Mouse (Mus musculus) intestine, embryonic 15.5 days (tissue): ENCODE measurements around the gene Dtl. TPM values are rescaled to one million over a fixed set of nuclear protein-coding genes. Genes with fewer than 3 reads are reported as not detected.
A peak's percentile ranks its signal among the peaks of the same experiment; 100 is the strongest.

Experiments used
- ATAC-seq: fragments of 200-750 bp; cut with Nextera tagmentation; 2 replicates; pipeline ENCODE4 v1.8.0; 2017; ENCODE audit warnings: moderate TSS enrichment, moderate library complexity
- H3K27ac ChIP-seq: fragments of 300-500 bp; sonication (generic); 2 replicates; pipeline ENCODE4 v1.5.1; 2015; ENCODE audit warnings: mild to moderate bottlenecking, inconsistent platforms
- H3K27me3 ChIP-seq: fragments of 300-500 bp; sonication (generic); replicated peaks from 2 replicates; pipeline ENCODE4 v1.6.1; 2015; ENCODE audit warnings: inconsistent platforms
- H3K36me3 ChIP-seq: fragments of 300-500 bp; sonication (generic); 2 replicates; pipeline ENCODE4 v1.6.1; 2015; ENCODE audit warnings: inconsistent platforms
- H3K4me1 ChIP-seq: fragments of 300-500 bp; sonication (generic); replicated peaks from 2 replicates; pipeline ENCODE4 v1.6.1; 2015; ENCODE audit warnings: inconsistent platforms
- H3K4me2 ChIP-seq: fragments of 300-500 bp; sonication (generic); replicated peaks from 2 replicates; pipeline ENCODE4 v1.6.1; 2015; ENCODE audit warnings: mild to moderate bottlenecking, inconsistent platforms
- H3K4me3 ChIP-seq: fragments of 300-500 bp; sonication (generic); replicated peaks from 2 replicates; pipeline ENCODE4 v1.5.1; 2015; ENCODE audit warnings: inconsistent platforms
- H3K9ac ChIP-seq: fragments of 300-500 bp; sonication (generic); 2 replicates; pipeline ENCODE4 v1.6.1; 2015; ENCODE audit warnings: inconsistent platforms
- H3K9me3 ChIP-seq: fragments of 300-500 bp; sonication (generic); 2 replicates; pipeline ENCODE4 v1.6.1; 2016; ENCODE audit warnings: inconsistent platforms
- WGBS: fragments of 180-500 bp; shearing (Covaris S2); methylation state at CpG from one replicate; pipeline ENCODE4 v1.1.7; 2015; 5-methylcytosine and 5-hydroxymethylcytosine counted together
- polyA plus RNA-seq: library from polyadenylated mRNA; unstranded; fragments of >200 nt; fragmentation: Nextera tagmentation; extraction: Ambion mirVana; gene quantifications from 2 replicates; pipeline ENCODE4 v1.2.1, GENCODE M21; 2015

Dtl gene
- polyA plus RNA-seq = 33.8 and 38.7 TPM in 2 replicates

GRCm38 (mm10) chr1:191575458-191576247 lies at the start of gene Dtl, which contains the start of gene Ints7:
Gene Dtl, minus strand, starts transcription at chr1:191575544.
Gene Ints7, plus strand, starts transcription at chr1:191575636.
- Histone ChIP-seq H3K27ac (peak within 1 kb of the TSS; percentile 95), H3K36me3 (no peaks in the 10 kb centered on the region), H3K4me1 (peaks cover 14% of the 10 kb centered on the region; the same call in 1 of the 2 replicates), H3K9me3 (no peaks in the 10 kb centered on the region), H3K9ac (peak within 1 kb of the TSS; percentile 75), H3K4me3 (peak within 1 kb of the TSS; percentile 91), H3K27me3 (no peaks in the 10 kb centered on the region), H3K4me2 (peak within 1 kb of the TSS; percentile 71)
- peak; percentile 99 for ATAC-seq
- WGBS = under 1% methylated on average over 69 of the region's 70 CpGs

DNA sequence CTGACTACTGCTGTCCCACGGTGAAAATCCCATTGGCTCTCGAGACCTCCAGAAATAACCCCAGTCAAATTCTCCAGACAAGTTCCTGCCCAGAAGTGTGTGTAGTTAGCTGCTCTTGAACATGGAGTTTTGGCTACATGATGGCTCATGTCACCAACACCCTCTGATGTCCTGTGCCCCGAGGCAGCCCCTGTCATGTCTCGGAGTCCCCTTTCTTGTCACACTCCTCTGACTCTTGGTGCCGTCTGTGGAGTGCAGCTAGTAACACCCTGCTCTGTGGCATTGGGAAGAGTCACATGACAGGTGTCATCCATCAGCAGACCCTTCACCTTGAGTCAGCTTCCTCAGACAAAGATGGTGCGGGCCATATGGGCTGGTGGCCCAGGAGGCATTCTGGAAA lies 49.7 kb upstream of the Dtl start:
- Histone ChIP-seq H3K9ac (no peak overlapping the region), H3K27me3 (no peaks in the 10 kb centered on the region), H3K9me3 (no peaks in the 10 kb centered on the region), H3K4me3 (no peak overlapping the region), H3K4me2 (no peak overlapping the region), H3K4me1 (0 out of 2 replicates have a peak, but pooled peaks cover 4% of the 10 kb centered on the region), H3K27ac (no peak overlapping the region), H3K36me3 (peaks cover 11% of the 10 kb centered on the region; the same call in 1 of the 2 replicates)
- WGBS = 68% methylated on average over 6 of the region's 6 CpGs
- no peak for ATAC-seq

- Histone ChIP-seq H3K4me3 (no peak overlapping the region), H3K27me3 (no peaks in the 10 kb centered on the region), H3K27ac (no peak overlapping the region), H3K9ac (no peak overlapping the region), H3K4me1 (0 out of 2 replicates have a peak, but pooled peaks cover 4% of the 10 kb centered on the region), H3K36me3 (peaks cover 15% of the 10 kb centered on the region; the same call in 1 of the 2 replicates), H3K4me2 (no peak overlapping the region), H3K9me3 (no peaks in the 10 kb centered on the region)
- WGBS = 65% methylated on average over 6 of the region's 6 CpGs
- no peak for ATAC-seq
Observed at GRCm38 (mm10) chr1:191624492-191624891, 49.1 kb upstream of the Dtl start.

DNA sequence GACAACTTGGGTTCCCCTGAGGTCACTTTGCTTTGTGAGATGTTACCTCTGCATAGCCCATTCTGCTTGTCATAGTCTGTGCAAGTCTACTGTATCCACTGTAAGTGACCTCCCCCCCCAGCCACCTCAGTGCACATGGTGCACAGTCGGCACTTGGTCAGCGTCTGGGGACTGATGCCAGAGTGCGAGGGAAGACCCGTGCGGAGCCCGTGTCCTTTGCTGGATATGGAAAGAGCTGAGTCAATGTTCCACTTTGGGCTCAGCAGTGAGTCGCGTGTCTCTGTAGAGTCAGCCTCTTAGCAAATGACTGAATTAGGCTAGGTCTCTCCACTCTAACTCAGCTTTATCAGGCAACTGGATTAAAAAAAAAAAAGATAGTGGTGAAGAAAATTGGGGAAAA lies 47.5 kb upstream of the Dtl start:
- no peak overlapping the region for H3K27ac ChIP-seq
- H3K9ac ChIP-seq = no peak overlapping the region
- H3K9me3 ChIP-seq = no peaks in the 10 kb centered on the region
- no peaks in the 10 kb centered on the region for H3K27me3 ChIP-seq
- no peak overlapping the region for H3K4me3 ChIP-seq
- 0 out of 2 replicates have a peak, but pooled peaks cover 4% of the 10 kb centered on the region for H3K4me1 ChIP-seq
- 95% methylated on average over 8 of the region's 8 CpGs for WGBS
- H3K4me2 ChIP-seq = no peak overlapping the region
- peaks cover 24% of the 10 kb centered on the region for H3K36me3 ChIP-seq
- ATAC-seq = no peak

- Histone ChIP-seq H3K4me2 (no peak overlapping the region), H3K4me1 (0 out of 2 replicates have a peak, but pooled peaks cover 4% of the 10 kb centered on the region), H3K27me3 (no peaks in the 10 kb centered on the region), H3K36me3 (peaks cover 37% of the 10 kb centered on the region), H3K27ac (no peak overlapping the region), H3K4me3 (no peak overlapping the region), H3K9me3 (no peaks in the 10 kb centered on the region), H3K9ac (no peak overlapping the region)
- 89% methylated on average over 8 of the region's 8 CpGs for WGBS
- ATAC-seq = no peak
Observed at GRCm38 (mm10) chr1:191621096-191621495, 45.8 kb upstream of the Dtl start.

GRCm38 (mm10) chr1:191618067-191618766 lies 42.9 kb upstream of the Dtl start:
- Histone ChIP-seq H3K4me2 (no peak overlapping the region), H3K9ac (no peak overlapping the region), H3K4me1 (no peaks in the 10 kb centered on the region), H3K36me3 (peaks cover 50% of the 10 kb centered on the region), H3K9me3 (no peaks in the 10 kb centered on the region), H3K4me3 (no peak overlapping the region), H3K27ac (no peak overlapping the region), H3K27me3 (no peaks in the 10 kb centered on the region)
- WGBS = 92% methylated on average over 12 of the region's 12 CpGs
- ATAC-seq = no peak

GRCm38 (mm10) chr1:191617589-191617988 lies 42.2 kb upstream of the Dtl start:
- Histone ChIP-seq H3K27me3 (no peaks in the 10 kb centered on the region), H3K4me1 (no peaks in the 10 kb centered on the region), H3K9me3 (no peaks in the 10 kb centered on the region), H3K4me2 (no peak overlapping the region), H3K9ac (no peak overlapping the region), H3K4me3 (no peak overlapping the region), H3K27ac (no peak overlapping the region), H3K36me3 (peaks cover 56% of the 10 kb centered on the region)
- WGBS = 91% methylated on average over 3 of the region's 3 CpGs
- no peak for ATAC-seq

GRCm38 (mm10) chr1:191616245-191616644 lies 40.9 kb upstream of the Dtl start:
- peaks cover 64% of the 10 kb centered on the region for H3K36me3 ChIP-seq

DNA sequence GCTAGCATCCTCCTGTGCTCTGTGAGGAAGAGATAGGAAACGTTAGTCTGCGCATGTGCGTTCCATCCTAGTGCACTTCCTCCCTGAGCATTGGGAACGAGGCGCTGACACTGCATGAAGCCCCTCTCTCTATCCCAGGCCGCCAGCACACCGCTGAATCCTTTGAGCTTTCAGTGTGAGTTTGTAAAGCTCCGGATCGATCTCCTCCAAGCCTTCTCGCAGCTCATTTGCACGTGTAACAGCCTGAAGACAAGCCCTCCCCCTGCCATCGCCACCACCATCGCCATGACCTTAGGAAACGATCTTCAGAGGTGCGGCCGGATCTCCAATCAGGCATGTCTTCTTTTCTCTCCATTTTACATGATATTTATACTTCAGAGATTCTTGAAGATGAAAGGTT lies 37.5 kb upstream of the Dtl start:
- ATAC-seq = no peak
- H3K4me1 ChIP-seq = no peaks in the 10 kb centered on the region
- no peaks in the 10 kb centered on the region for H3K27me3 ChIP-seq
- H3K27ac ChIP-seq = no peak overlapping the region
- no peaks in the 10 kb centered on the region for H3K9me3 ChIP-seq
- WGBS = 87% methylated on average over 16 of the region's 16 CpGs
- H3K4me2 ChIP-seq = no peak overlapping the region
- peaks cover 56% of the 10 kb centered on the region for H3K36me3 ChIP-seq
- H3K9ac ChIP-seq = no peak overlapping the region
- H3K4me3 ChIP-seq = no peak overlapping the region

More at GRCm38 (mm10) chr1:191616245-191616644, 40.9 kb upstream of the Dtl start:
- Histone ChIP-seq H3K4me3 (no peak overlapping the region), H3K27ac (no peak overlapping the region), H3K9me3 (no peaks in the 10 kb centered on the region), H3K4me2 (no peak overlapping the region), H3K9ac (no peak overlapping the region), H3K27me3 (no peaks in the 10 kb centered on the region), H3K4me1 (no peaks in the 10 kb centered on the region)
- 95% methylated on average over 8 of the region's 8 CpGs for WGBS
- no peak for ATAC-seq

DNA sequence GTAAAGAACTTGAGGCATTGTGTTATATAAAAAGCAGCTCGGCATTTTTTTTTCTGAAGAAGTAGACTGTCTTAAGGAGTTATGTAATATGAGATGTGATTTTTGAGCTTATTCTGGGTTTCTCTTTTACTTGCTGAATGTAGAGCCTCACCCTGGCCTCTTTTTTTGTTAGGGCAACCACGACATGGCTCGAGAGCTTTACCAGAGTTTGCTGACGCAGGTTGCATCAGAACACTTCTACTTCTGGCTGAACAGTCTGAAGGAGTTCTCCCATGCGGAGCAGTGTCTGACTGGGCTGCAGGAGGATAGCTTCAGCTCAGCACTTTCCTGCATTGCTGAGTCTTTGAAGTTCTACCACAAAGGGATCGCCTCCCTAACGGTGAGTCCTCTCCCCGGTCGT lies 36.3 kb upstream of the Dtl start:
- no peak overlapping the region for H3K9ac ChIP-seq
- H3K36me3 ChIP-seq = peaks cover 57% of the 10 kb centered on the region
- no peaks in the 10 kb centered on the region for H3K4me1 ChIP-seq

GRCm38 (mm10) chr1:191610357-191610756 lies 35.0 kb upstream of the Dtl start:
- Histone ChIP-seq H3K9me3 (no peaks in the 10 kb centered on the region), H3K4me3 (no peak overlapping the region), H3K27me3 (no peaks in the 10 kb centered on the region), H3K27ac (no peak overlapping the region), H3K4me2 (no peak overlapping the region), H3K4me1 (no peaks in the 10 kb centered on the region), H3K9ac (no peak overlapping the region), H3K36me3 (peaks cover 52% of the 10 kb centered on the region)
- 94% methylated on average over 7 of the region's 7 CpGs for WGBS
- no peak for ATAC-seq

More for the DNA sequence above, 36.3 kb upstream of the Dtl start:
- H3K9me3 ChIP-seq = no peaks in the 10 kb centered on the region
- H3K4me2 ChIP-seq = no peak overlapping the region
- no peak overlapping the region for H3K4me3 ChIP-seq
- no peak overlapping the region for H3K27ac ChIP-seq
- no peaks in the 10 kb centered on the region for H3K27me3 ChIP-seq
- no peak for ATAC-seq
- 91% methylated on average over 9 of the region's 9 CpGs for WGBS

- Histone ChIP-seq H3K27me3 (no peaks in the 10 kb centered on the region), H3K4me1 (no peaks in the 10 kb centered on the region), H3K36me3 (peaks cover 53% of the 10 kb centered on the region), H3K4me3 (no peak overlapping the region), H3K27ac (no peak overlapping the region), H3K4me2 (no peak overlapping the region), H3K9me3 (no peaks in the 10 kb centered on the region), H3K9ac (no peak overlapping the region)
- no peak for ATAC-seq
- WGBS = 80% methylated on average over 1 of the region's 1 CpGs
Observed at GRCm38 (mm10) chr1:191609578-191609977, 34.2 kb upstream of the Dtl start.
